Mouse (Mus musculus): ENCODE results near the gene Gm17660. TPM values are rescaled to one million over a fixed set of nuclear protein-coding genes. Genes with fewer than 3 reads are reported as not detected.

The Gm17660 gene
- not detected in 2 replicates for polyA plus RNA-seq (2012; rRNA removed)

DNA sequence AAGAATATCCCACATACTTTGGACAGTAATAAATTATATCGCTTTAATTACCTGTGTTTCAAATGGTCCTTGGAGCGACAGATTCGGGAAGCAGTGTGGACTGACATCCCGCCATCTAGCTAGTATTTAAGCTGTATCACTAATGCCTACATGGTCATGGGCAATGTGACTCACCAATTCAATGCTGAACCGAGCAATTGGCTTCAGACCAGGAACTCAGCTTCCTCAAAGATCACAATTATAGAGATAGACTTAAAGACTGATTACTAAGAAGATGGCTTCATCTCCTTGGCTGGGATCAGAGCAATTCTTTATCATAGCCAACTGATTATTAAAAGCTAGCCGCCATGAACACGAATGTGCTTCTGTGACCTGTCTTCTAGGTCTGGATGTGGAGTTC is at the start of gene Gm17660:
Gm17660 (minus strand) TSS at position 101 of the 400 bp plus-strand sequence.
- Histone ChIP-seq H3K27ac (ENCODE audit: insufficient read depth, low read depth, low read length) (no peak within 1 kb of the TSS), H3K27me3 (ENCODE audit: control insufficient read depth, insufficient read depth, low read length) (no peaks in the 10 kb centered on the region), H3K4me1 (ENCODE audit: control insufficient read depth, insufficient read depth, insufficient read length, low read length) (no peaks in the 10 kb centered on the region), H3K36me3 (ENCODE audit: control insufficient read depth, insufficient read depth, low read length) (no peaks in the 10 kb centered on the region), H3K4me3 (ENCODE audit: low read depth, low read length) (no peak within 1 kb of the TSS)
- WGBS, result 54% methylated on average over 7 of the region's 7 CpGs
- TF ChIP-seq CTCF (IDR thresholded peaks at IDR 0.05; ENCODE audit: extremely low read depth, insufficient read length, insufficient replicate concordance, low read depth, low read length) (no peak), POLR2A (IDR thresholded peaks at IDR 0.05; ENCODE audit: low read depth, low read length) (no peak)

DNA sequence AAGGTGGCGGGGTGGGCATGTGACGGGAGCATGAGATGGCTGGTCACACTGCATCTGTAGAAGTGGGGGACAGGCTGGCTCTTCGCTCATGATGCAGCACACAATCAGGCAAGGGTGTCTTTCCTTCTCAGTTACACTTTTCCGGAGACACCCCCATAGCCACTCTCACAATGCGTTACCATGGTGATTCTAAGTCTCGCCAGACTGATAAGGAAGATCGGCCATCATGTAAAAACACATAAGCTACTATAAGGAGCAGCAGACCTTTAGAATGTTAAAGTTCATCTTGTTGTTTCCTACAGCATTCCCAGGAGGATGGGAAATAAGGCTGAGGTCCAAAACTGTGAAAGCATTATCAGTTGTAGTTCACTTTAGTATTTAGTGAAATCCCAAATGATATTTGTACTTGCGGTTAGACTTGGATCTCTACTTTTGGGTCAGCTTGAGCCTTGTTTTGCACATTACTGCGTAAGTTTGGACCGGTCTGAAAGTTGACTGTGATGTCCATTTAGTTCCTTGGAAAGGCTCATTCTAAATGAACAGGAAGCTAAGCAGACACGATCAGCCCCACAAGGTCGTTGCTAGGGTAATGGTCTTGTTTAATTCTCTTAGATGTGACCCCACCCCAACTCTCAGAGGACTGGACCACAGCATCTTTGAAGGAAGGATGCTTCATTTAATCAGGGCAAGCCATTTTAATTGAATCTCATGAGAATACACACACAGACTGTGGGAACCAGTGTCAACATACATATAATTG is 49.3 kb upstream of the Gm17660 start:
- Histone ChIP-seq H3K27ac (ENCODE audit: insufficient read depth, low read depth, low read length) (no peak overlapping the region), H3K4me1 (ENCODE audit: control insufficient read depth, insufficient read depth, insufficient read length, low read length) (no peaks in the 10 kb centered on the region), H3K36me3 (ENCODE audit: control insufficient read depth, insufficient read depth, low read length) (no peaks in the 10 kb centered on the region), H3K27me3 (ENCODE audit: control insufficient read depth, insufficient read depth, low read length) (no peaks in the 10 kb centered on the region), H3K4me3 (ENCODE audit: low read depth, low read length) (no peak overlapping the region)
- WGBS, result 74% methylated on average over 12 of the region's 12 CpGs
- TF ChIP-seq CTCF (IDR thresholded peaks at IDR 0.05; ENCODE audit: extremely low read depth, insufficient read length, insufficient replicate concordance, low read depth, low read length), result no peak
- no peak for TF ChIP-seq POLR2A (IDR thresholded peaks at IDR 0.05; ENCODE audit: low read depth, low read length)

DNA sequence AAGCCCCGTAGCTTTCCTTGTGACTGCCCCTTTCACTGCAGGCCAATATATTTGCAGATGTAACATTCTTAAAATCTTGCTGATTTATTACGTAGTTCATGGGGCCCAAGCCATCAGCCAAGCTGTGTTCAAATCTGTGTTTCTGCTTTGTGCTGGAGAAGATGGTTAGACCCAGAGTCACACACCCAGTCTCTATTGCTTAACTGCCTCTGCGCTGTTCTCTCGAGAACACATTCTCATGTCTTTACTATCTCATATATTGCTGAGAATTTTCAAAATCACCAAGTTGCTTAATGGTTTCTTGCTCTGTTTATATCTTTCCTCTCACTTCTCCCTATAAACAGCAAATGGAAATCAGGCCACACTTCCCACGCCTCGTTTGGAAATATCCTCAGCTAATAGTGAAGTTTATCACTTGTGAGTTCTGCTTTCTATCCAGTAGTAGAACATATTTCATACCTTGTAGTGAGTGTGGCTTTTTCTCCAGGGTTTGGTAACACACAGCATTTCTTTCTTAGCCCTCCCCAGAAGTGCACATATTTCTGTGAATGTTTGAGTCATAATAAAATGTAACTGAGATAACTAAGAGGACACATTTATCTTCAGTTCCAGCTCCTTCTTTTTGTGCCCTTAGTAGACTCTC is 46.7 kb upstream of the Gm17660 start:
- TF ChIP-seq CTCF (IDR thresholded peaks at IDR 0.05; ENCODE audit: extremely low read depth, insufficient read length, insufficient replicate concordance, low read depth, low read length) (no peak), POLR2A (IDR thresholded peaks at IDR 0.05; ENCODE audit: low read depth, low read length) (no peak)
- H3K4me1 ChIP-seq (ENCODE audit: control insufficient read depth, insufficient read depth, insufficient read length, low read length), result no peaks in the 10 kb centered on the region
- whole genome bisulfite sequencing, result 72% methylated on average over 6 of the region's 6 CpGs
- no peak overlapping the region for H3K4me3 ChIP-seq (ENCODE audit: low read depth, low read length)
- H3K27me3 ChIP-seq (ENCODE audit: control insufficient read depth, insufficient read depth, low read length), result no peaks in the 10 kb centered on the region
- H3K36me3 ChIP-seq (ENCODE audit: control insufficient read depth, insufficient read depth, low read length), result no peaks in the 10 kb centered on the region
- H3K27ac ChIP-seq (ENCODE audit: insufficient read depth, low read depth, low read length), result no peak overlapping the region

- no peak overlapping the region for H3K4me3 ChIP-seq (ENCODE audit: low read depth, low read length)
- no peaks in the 10 kb centered on the region for H3K36me3 ChIP-seq (ENCODE audit: control insufficient read depth, insufficient read depth, low read length)
- no peaks in the 10 kb centered on the region; the same call in 1 of the 2 replicates for H3K4me1 ChIP-seq (ENCODE audit: control insufficient read depth, insufficient read depth, insufficient read length, low read length)
- 0 out of 2 replicates have a peak overlapping the region, but pooled peaks have one; percentile 2 for H3K27ac ChIP-seq (ENCODE audit: insufficient read depth, low read depth, low read length)
- no peak for TF ChIP-seq CTCF (IDR thresholded peaks at IDR 0.05; ENCODE audit: extremely low read depth, insufficient read length, insufficient replicate concordance, low read depth, low read length)
- no peak for TF ChIP-seq POLR2A (IDR thresholded peaks at IDR 0.05; ENCODE audit: low read depth, low read length)
- WGBS, result 72% methylated on average over 4 of the region's 4 CpGs
- no peaks in the 10 kb centered on the region for H3K27me3 ChIP-seq (ENCODE audit: control insufficient read depth, insufficient read depth, low read length)
Measured at GRCm38 (mm10) chr5:104115890-104116289, 38.5 kb upstream of the Gm17660 start.

- WGBS, result 42% methylated on average over 14 of the region's 14 CpGs
- H3K36me3 ChIP-seq (ENCODE audit: control insufficient read depth, insufficient read depth, low read length), result no peaks in the 10 kb centered on the region
- H3K27me3 ChIP-seq (ENCODE audit: control insufficient read depth, insufficient read depth, low read length), result no peaks in the 10 kb centered on the region
- H3K27ac ChIP-seq (ENCODE audit: insufficient read depth, low read depth, low read length), result no peak overlapping the region
- TF ChIP-seq CTCF (IDR thresholded peaks at IDR 0.05; ENCODE audit: extremely low read depth, insufficient read length, insufficient replicate concordance, low read depth, low read length), result no peak
- no peak for TF ChIP-seq POLR2A (IDR thresholded peaks at IDR 0.05; ENCODE audit: low read depth, low read length)
- H3K4me1 ChIP-seq (ENCODE audit: control insufficient read depth, insufficient read depth, insufficient read length, low read length), result no peaks in the 10 kb centered on the region; the same call in 1 of the 2 replicates
- H3K4me3 ChIP-seq (ENCODE audit: low read depth, low read length), result no peak overlapping the region
Measured at GRCm38 (mm10) chr5:104115118-104115517, 37.7 kb upstream of the Gm17660 start.

- Histone ChIP-seq H3K27me3 (ENCODE audit: control insufficient read depth, insufficient read depth, low read length) (no peaks in the 10 kb centered on the region), H3K4me1 (ENCODE audit: control insufficient read depth, insufficient read depth, insufficient read length, low read length) (peaks cover 2% of the 10 kb centered on the region; the same call in 1 of the 2 replicates), H3K36me3 (ENCODE audit: control insufficient read depth, insufficient read depth, low read length) (no peaks in the 10 kb centered on the region), H3K27ac (ENCODE audit: insufficient read depth, low read depth, low read length) (peak within 1 kb of the TSS; percentile 87), H3K4me3 (ENCODE audit: low read depth, low read length) (peak within 1 kb of the TSS; percentile 56)
- TF ChIP-seq POLR2A (IDR thresholded peaks at IDR 0.05; ENCODE audit: low read depth, low read length), result peak; percentile 39; the same call in 1 of the 2 replicates
- no peak for TF ChIP-seq CTCF (IDR thresholded peaks at IDR 0.05; ENCODE audit: extremely low read depth, insufficient read length, insufficient replicate concordance, low read depth, low read length)
- 70% methylated on average over 15 of the region's 15 CpGs for WGBS
Measured at GRCm38 (mm10) chr5:104113491-104114172, 36.2 kb upstream of the Gm17660 start, which contains the start of gene Sparcl1. TSS of gene Sparcl1 (minus strand) at chr5:104113733.

All from small intestine, adult 2 months (tissue).